Comparison of ENCODE assay signal across 18 mouse cellular contexts in the genomic region with DNA sequence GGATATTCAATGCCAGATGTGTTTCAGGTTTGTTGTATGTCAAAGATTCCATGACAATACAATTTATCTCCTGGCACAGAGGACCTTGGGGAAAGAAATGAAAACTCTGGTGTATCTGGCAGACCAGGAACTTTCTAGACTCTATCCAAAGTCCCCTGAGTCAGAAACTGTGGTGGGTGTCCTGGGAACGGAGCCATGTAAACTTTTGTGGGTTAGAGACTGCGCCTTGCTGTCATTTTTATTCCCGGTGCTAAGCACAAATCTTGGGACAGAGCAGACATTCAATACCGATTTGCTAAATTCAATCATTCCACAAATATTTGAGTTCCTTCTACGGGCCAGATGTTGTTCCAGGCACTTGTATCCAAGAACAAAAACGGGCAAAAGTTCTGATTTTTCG.
DNase-seq lines count a peak whose midpoint lies in the region; ATAC-seq and TF ChIP-seq lines count a peak whose summit lies in the region.
"Had no signal": no experiment of that assay in that cellular context is flagged by ENCODE, and none has a peak within 500 bp of the region (broad histone marks: within the 10 kb centered on the region; RNA-seq: fewer than 3 reads in every experiment).

No protein-coding gene starts in this region.

- H3K4me3 ChIP-seq in embryonic facial prominence, embryonic 15.5 days (replicated peaks), result no peak overlapping the region
- H3K4me3 ChIP-seq in limb, embryonic 14.5 days (replicated peaks; ENCODE audit: low read length), result no peak overlapping the region
- no peak overlapping the region for H3K4me3 ChIP-seq in forebrain, embryonic 11.5 days (ENCODE audit: low read depth, low read length)
- H3K4me3 ChIP-seq: forebrain, embryonic 13.5 days; hindbrain, embryonic 12.5 days; layer of hippocampus, adult 2 months; liver, embryonic 15.5 days had no signal

- TF ChIP-seq POLR2A in limb, embryonic 14.5 days (IDR thresholded peaks at IDR 0.05; ENCODE audit: borderline replicate concordance, extremely low read depth, insufficient read depth, insufficient read length), result no peak

- H3K27me3 ChIP-seq in embryonic facial prominence, embryonic 15.5 days, result no peaks in the 10 kb centered on the region
- no peaks in the 10 kb centered on the region for H3K27me3 ChIP-seq in limb, embryonic 14.5 days (ENCODE audit: control insufficient read depth, insufficient read depth, low read length)
- no peaks in the 10 kb centered on the region for H3K27me3 ChIP-seq in forebrain, embryonic 11.5 days (ENCODE audit: control insufficient read depth, insufficient read depth, low read length)
- H3K27me3 ChIP-seq: forebrain, embryonic 13.5 days; hindbrain, embryonic 12.5 days; liver, embryonic 15.5 days had no signal

- H3K4me2 ChIP-seq in embryonic facial prominence, embryonic 15.5 days (replicated peaks), result peak overlapping the region; percentile 25; the same call in 1 of the 2 replicates
- peak overlapping the region; percentile 24; the same call in 1 of the 2 replicates for H3K4me2 ChIP-seq in limb, embryonic 14.5 days (replicated peaks; ENCODE audit: low read depth, low read length, severe bottlenecking)
- no peak overlapping the region for H3K4me2 ChIP-seq in forebrain, embryonic 11.5 days (ENCODE audit: low read depth, low read length, severe bottlenecking)
- H3K4me2 ChIP-seq: forebrain, embryonic 13.5 days; hindbrain, embryonic 12.5 days; liver, embryonic 15.5 days; midbrain, embryonic 11.5 days had no signal

- 24% methylated on average over 7 of the region's 7 CpGs for WGBS in embryonic facial prominence, embryonic 15.5 days
- 32% methylated on average over 7 of the region's 7 CpGs for WGBS in limb, embryonic 14.5 days
- 87% methylated on average over 7 of the region's 7 CpGs for WGBS in forebrain, embryonic 11.5 days

- H3K9ac ChIP-seq in embryonic facial prominence, embryonic 15.5 days, result no peak overlapping the region
- H3K9ac ChIP-seq in limb, embryonic 14.5 days (ENCODE audit: low read depth, low read length, severe bottlenecking), result no peak overlapping the region
- no peak overlapping the region for H3K9ac ChIP-seq in forebrain, embryonic 11.5 days (ENCODE audit: low read length)
- H3K9ac ChIP-seq: forebrain, embryonic 13.5 days; hindbrain, embryonic 12.5 days; liver, embryonic 15.5 days had no signal

- intact Hi-C loops in heart, postnatal 10 days (cut with DNase I), result no loop called here

- peak overlapping the region; percentile 82 for H3K27ac ChIP-seq in embryonic facial prominence, embryonic 15.5 days (replicated peaks)
- peak overlapping the region; percentile 83 for H3K27ac ChIP-seq in limb, embryonic 14.5 days (replicated peaks; ENCODE audit: low read depth, low read length)
- no peak overlapping the region for H3K27ac ChIP-seq in forebrain, embryonic 11.5 days (ENCODE audit: low read depth, low read length)
- H3K27ac ChIP-seq: forebrain, embryonic 13.5 days; hindbrain, embryonic 12.5 days; layer of hippocampus, adult 2 months; liver, embryonic 15.5 days had no signal

- H3K9me3 ChIP-seq in embryonic facial prominence, embryonic 15.5 days (replicated peaks), result no peaks in the 10 kb centered on the region
- H3K9me3 ChIP-seq in limb, embryonic 14.5 days (ENCODE audit: control insufficient read depth, low read length), result no peaks in the 10 kb centered on the region
- H3K9me3 ChIP-seq in forebrain, embryonic 11.5 days (ENCODE audit: control insufficient read depth, low read length), result no peaks in the 10 kb centered on the region
- H3K9me3 ChIP-seq: forebrain, embryonic 13.5 days; hindbrain, embryonic 12.5 days; liver, embryonic 15.5 days had no signal

- no peaks in the 10 kb centered on the region for H3K36me3 ChIP-seq in embryonic facial prominence, embryonic 15.5 days
- H3K36me3 ChIP-seq in limb, embryonic 14.5 days (ENCODE audit: control insufficient read depth, insufficient read depth, low read length), result no peaks in the 10 kb centered on the region
- no peaks in the 10 kb centered on the region for H3K36me3 ChIP-seq in forebrain, embryonic 11.5 days (ENCODE audit: control insufficient read depth, insufficient read depth, low read length)
- H3K36me3 ChIP-seq: hindbrain, embryonic 12.5 days; liver, embryonic 15.5 days had no signal

- DNase-seq in heart, postnatal 10 days, result peak; percentile 31 to 33
- DNase-seq in heart, postnatal 4 days, result no peak
- no peak for DNase-seq in limb, embryonic 14.5 days (ENCODE audit: low spot score)
- no peak for DNase-seq in retina, embryonic 14.5 days (ENCODE audit: low spot score)
- no peak for DNase-seq in spleen, postnatal 36 days (ENCODE audit: low spot score in 2 of 2)
- DNase-seq in forebrain, embryonic 11.5 days (ENCODE audit: low spot score), result no peak
- DNase-seq: adrenal gland, adult 8-10 months; cerebellum, adult 9-10 months; kidney, adult 2 months; kidney, postnatal 14 days had no signal

- 0 out of 2 replicates have a peak, but pooled peaks have one; percentile 51 for ATAC-seq in embryonic facial prominence, embryonic 15.5 days (ENCODE audit: insufficient number of reproducible peaks, low FRiP score, low TSS enrichment, low read depth)
- no peak for ATAC-seq in limb, embryonic 14.5 days (ENCODE audit: low FRiP score, low read depth)
- ATAC-seq in forebrain, embryonic 11.5 days (replicated peaks; ENCODE audit: low FRiP score), result no peak
- ATAC-seq: CD4-positive, CD25-positive, alpha-beta regulatory T cell, adult 4 months; forebrain, embryonic 13.5 days; Patski had no signal

- peaks cover 26% of the 10 kb centered on the region for H3K4me1 ChIP-seq in embryonic facial prominence, embryonic 15.5 days
- H3K4me1 ChIP-seq in limb, embryonic 14.5 days (ENCODE audit: control insufficient read depth, insufficient read depth, low read length), result peaks cover 38% of the 10 kb centered on the region
- no peaks in the 10 kb centered on the region for H3K4me1 ChIP-seq in forebrain, embryonic 11.5 days (replicated peaks; ENCODE audit: control insufficient read depth, insufficient read depth, low read length)
- H3K4me1 ChIP-seq: forebrain, embryonic 13.5 days; hindbrain, embryonic 12.5 days; liver, embryonic 15.5 days had no signal

Comparison
In these comparisons a context has a peak if more than half of its experiments do, and no peak if none do; other contexts are left out.
1. DNase-seq: peak in heart, postnatal 10 days (2 of 2); none in heart, postnatal 4 days (single experiment), limb, embryonic 14.5 days (single experiment), retina, embryonic 14.5 days (single experiment), spleen, postnatal 36 days (0 of 2) and forebrain, embryonic 11.5 days (single experiment).